Mouse (Mus musculus): Measurements from ENCODE around the gene Cdc37l1. TPM values are rescaled to one million over a fixed set of nuclear protein-coding genes. Genes with fewer than 3 reads are reported as not detected.

The Cdc37l1 gene
- total RNA-seq, 2 experiments from 2014 or later = 105 to 118 TPM

GRCm38 (mm10) chr19:29045956-29046650 lies 56.0 kb downstream of the Cdc37l1 start:
- no peak for DNase-seq (ENCODE audit: low spot score in 2 of 2)

- no peak for DNase-seq (ENCODE audit: low spot score in 2 of 2)
Measured at GRCm38 (mm10) chr19:29046961-29047333, 56.8 kb downstream of the Cdc37l1 start.

DNA sequence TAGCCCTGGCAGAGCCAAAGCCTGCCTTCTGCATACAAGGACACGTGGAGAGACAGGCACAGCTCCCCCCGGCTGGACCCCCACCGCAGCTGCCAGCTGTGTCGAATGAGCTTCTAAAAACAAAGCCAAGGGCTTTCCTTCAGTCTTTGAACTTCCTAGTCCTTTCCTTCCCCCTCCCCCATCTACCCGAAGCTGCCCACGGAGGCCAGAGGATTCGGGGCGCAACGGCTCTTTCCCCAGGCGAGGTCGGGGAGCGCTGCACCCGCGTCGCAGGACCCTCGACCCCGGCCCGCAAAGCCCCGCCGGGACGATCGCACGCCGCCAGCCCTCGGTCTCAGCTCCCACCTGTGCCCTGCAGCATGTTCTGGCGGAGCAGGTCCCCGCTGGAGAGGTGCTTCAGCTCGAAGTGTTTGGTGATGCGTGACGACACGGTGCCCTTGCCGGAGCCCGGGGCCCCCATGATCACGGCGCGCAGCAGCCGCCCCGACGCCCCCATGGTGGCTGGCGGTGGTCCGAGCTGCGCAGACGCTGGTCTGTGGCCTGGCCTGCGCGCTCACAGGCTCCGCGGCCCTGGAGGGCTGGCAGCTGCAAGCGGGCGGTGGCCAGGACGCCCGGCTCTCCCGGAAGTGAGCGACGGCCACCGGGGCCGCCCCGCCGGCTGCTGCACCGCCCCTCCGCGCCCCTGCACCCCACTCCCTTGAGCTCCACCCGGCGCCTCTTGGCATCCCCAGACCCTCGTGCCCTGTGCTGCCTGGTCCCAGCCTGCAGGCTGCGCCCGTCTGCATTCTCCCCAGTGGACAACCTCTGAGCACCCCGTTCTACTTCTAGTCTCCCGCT lies 57.4 kb downstream of the Cdc37l1 start, which contains the start of gene Ak3:
Gene Ak3, minus strand, starts transcription at position 628 of the 837 bp plus-strand sequence.
- peak; percentile 66 to 78 for DNase-seq (ENCODE audit: low spot score in 2 of 2)

DNA sequence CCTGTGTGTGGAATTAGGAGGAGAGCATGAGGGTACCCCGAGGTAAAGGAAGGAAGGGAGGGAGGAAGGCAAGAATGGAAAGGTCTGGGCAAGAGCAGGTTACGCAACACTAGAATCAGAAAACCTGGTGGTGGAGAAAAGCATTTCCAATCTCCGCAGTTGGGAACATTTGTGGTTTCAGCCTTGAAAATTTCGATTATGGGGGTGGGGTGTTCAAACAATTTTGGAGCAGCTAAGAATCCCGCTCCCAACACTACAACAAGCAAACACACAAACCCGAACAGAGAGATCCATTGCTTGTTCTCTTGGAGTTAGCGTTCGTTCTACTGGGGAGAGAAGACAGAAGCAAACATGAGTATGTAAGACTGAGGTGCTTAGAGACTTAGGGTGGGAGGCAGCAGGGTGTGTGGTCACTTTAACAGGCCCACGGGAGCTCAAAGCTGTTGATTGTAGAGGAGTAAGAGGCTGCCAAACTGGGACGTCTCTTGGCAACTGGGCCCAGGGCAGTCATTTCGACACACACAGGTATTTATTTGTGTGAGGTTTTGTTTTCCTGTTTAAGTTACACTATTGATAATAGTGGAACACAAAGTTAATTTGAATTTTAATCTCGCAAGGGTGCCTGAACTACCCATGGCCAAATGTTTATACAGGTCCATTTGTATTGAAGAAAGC lies 59.4 kb downstream of the Cdc37l1 start:
- DNase-seq (ENCODE audit: low spot score in 2 of 2) = no peak

- DNase-seq (ENCODE audit: low spot score in 2 of 2) = no peak
Measured at GRCm38 (mm10) chr19:29050186-29050980, 60.2 kb downstream of the Cdc37l1 start.

DNA sequence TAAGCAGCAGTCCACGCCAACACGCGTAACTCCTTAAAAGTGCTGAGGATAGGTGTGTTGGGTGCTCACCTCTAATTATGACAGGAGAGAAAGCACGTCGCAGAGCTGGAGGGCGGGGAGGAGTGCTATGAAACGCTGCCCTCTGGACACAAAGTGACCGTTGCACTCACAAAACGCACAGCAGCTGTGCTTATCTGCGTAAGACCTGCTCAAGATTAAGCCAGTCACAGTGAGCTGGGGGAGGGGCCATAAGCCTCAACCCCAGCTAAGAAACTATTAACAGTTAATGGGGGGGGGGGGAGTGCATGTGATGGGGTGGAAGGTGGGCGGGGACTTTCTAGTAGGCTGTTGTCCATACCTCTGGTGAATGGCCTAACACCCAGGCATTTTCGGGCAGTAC lies 62.6 kb downstream of the Cdc37l1 start:
- DNase-seq (ENCODE audit: low spot score in 2 of 2) = no peak

DNA sequence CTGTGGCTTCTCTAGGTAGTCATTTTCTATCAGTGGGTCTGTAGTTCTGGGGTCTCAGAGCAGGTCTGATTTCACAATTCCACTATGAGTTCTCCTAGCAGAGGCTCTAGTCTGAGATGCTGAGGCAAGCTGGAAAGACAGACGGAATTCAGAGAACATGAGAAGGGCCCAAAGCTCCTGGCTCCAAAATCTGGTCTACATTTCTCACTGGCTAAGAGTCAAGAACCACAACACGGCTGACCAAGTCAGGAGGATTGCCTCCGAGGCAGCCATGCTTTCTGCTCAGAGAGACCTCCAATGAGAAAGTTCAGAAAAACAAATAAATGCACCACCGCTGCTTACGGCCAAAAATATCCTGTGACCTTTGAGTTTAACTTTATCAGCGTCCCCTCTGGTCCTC lies 64.4 kb downstream of the Cdc37l1 start:
- no peak for DNase-seq (ENCODE audit: low spot score in 2 of 2)

- DNase-seq (ENCODE audit: low spot score in 2 of 2) = no peak
Measured at GRCm38 (mm10) chr19:29055469-29055868, 65.3 kb downstream of the Cdc37l1 start.

GRCm38 (mm10) chr19:29058741-29059140 lies 68.6 kb downstream of the Cdc37l1 start:
- no peak for DNase-seq (ENCODE audit: low spot score in 2 of 2)

GRCm38 (mm10) chr19:29059688-29060087 lies 69.5 kb downstream of the Cdc37l1 start:
- no peak for DNase-seq (ENCODE audit: low spot score in 2 of 2)

DNA sequence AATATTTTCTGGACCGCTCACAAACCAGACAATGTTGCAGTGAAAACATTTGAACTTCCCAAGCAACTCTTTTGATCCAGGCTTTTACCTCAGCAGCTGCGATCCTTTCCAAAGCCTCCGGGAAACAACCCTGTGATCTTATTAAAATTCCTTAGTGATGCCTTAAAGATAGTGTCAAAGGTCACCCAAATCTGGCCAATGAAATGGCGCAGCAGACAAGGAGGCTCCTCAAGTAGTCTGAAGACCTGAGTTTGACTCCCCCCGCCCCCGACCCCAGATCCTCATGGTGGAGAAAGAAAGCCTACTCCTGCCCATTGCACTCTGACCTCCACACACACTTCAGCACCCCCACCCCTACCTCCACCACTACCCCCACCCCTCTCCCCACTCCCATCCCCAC lies 70.1 kb downstream of the Cdc37l1 start:
- DNase-seq (ENCODE audit: low spot score in 2 of 2) = no peak

DNA sequence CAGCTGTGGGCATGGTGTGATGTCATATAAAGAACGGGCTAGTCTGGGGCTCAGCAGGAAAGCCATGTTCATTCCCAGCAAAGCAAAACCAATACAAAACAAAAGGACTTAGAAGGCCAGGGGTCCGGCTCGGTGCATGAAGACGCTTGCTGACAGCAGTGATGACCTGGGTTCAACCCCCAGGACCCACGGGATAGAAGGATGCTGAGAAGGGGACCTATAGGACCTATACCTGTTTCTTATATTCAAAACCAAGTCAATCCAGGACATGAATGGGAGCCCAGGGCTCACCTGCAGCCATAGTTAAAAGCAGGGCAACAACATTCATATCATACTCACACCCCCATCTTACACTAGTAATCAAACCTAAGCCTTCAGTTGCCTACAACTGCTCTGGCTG lies 72.9 kb downstream of the Cdc37l1 start:
- no peak for DNase-seq (ENCODE audit: low spot score in 2 of 2)

GRCm38 (mm10) chr19:29063577-29064363 lies 73.6 kb downstream of the Cdc37l1 start:
- peak; percentile 77 to 95 for DNase-seq (ENCODE audit: low spot score in 2 of 2)

DNA sequence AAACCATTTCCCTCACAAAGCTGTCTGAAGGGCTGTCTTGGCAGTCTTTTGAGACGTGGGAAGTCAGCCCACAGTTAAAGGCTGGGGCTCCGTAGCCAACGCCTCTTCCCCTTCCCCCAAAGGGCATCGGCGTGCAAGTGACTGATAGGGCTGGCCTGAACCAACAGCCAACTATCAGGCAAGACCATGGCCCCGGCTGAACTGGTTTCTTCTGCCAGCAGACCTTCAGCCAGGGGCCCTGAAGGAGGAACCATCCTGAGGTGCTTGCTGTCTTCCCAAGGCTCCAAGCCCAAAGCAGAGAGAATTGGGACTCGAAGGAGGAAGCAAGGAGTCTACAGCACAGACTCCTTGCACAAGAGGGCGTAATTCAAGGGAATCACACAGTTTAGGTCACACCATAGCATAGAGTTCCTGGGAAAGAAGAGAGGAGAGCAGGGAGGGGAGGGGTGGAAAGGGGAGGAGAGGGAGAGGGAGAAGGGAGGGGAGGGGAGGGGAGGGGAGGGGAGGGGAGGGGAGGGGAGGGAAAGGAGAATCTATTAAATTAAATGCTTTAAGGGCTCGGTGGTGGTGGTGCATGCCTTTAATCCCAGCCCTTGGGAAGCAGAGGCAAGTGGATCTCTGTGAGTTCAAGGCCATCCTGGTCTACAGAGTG lies 74.4 kb downstream of the Cdc37l1 start:
- no peak for DNase-seq (ENCODE audit: low spot score in 2 of 2)

DNA sequence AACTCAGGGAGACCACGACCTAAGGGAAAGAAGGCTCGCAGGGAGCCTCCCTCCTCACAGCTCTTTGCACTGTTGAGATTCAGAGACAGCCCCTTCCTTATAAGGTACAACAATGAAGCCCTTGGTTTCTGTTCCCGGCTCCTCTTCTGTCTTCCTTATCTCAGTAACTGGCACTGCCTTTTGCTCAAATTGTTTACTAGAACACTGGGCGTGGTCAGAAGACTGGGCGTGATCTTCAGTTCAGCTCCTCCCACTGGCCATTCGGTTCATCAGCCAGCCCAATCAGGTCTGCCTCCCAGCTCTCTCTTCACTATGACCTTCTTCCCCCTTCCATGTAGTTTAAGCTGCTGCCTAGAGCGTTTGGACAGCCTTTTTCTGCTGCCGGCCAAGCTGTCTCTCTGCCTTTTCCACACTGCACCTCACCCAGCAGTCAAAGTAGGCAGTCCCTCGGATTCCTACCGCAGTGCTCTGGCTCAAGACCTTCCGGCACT lies 76.9 kb downstream of the Cdc37l1 start:
- peak in 1 of 2 experiments; percentile 73 for DNase-seq (ENCODE audit: low spot score in 2 of 2)

DNA sequence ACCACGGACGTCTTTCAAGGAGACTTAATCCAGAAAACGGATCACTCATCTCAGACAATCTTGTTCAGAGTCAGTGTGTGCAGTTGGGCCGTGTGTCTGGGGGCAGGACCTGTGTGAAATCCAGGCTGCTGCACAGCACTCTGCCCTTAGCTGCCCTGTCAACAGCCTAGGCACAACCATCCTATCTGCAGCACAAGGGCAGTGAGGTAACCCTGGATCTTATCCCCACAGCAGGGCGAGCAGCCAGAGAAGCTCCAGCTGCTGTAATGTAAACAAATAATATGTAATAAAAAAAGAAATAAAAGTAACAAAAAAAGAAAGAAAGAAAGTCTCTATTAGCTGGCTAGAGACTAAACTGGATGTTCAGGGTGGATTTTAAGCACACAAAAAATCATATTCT lies 79.0 kb downstream of the Cdc37l1 start:
- no peak for DNase-seq (ENCODE audit: low spot score in 2 of 2)

DNA sequence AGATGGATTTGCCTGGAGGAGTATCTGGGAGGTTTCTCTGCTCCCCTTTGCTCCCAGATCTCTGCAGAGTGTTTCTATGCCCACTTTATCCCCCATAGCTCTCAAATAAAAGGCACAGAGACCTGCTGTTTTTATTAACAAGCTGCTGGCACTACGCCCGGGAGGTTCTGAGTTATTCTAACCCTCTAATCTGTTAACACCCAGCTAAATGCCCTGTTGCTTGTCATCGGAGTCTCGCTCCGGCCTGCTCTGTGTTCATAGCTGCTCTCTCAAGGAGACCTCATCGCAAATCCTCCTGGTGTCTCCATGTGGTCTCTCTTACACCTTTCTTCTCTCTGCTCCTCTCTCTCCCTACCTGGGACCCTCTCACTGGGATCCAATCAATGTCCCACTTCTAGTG lies 84.7 kb downstream of the Cdc37l1 start:
- peak in 1 of 2 experiments; percentile 40 for DNase-seq (ENCODE audit: low spot score in 2 of 2)
